Mouse (Mus musculus) hindbrain, embryonic 15.5 days (tissue): ENCODE data around the gene Creb3l2. TPM values are rescaled to one million over a fixed set of nuclear protein-coding genes. Genes with fewer than 3 reads are reported as not detected.
A peak's percentile ranks its signal among the peaks of the same experiment; 100 is the strongest.
"Not testable (repeated sequence)": the region's sequence is repeated elsewhere in the genome, so short reads cannot be mapped to it uniquely, and the experiment has no call there.

Source experiments
- ATAC-seq: fragments of 200-750 bp; cut with Nextera tagmentation; 2 replicates; pipeline ENCODE4 v1.8.0; 2017; ENCODE audit warnings: low read depth, moderate number of reproducible peaks, moderate TSS enrichment; ENCODE audit not compliant: low FRiP score
- H3K27ac ChIP-seq: fragments of 300-500 bp; sonication (generic); replicated peaks from 2 replicates; pipeline ENCODE4 v1.5.1; 2015; ENCODE audit warnings: mild to moderate bottlenecking, inconsistent platforms
- H3K27me3 ChIP-seq: fragments of 300-500 bp; sonication (generic); 2 replicates; pipeline ENCODE4 v1.6.1; 2015; ENCODE audit warnings: control low read depth, inconsistent platforms
- H3K36me3 ChIP-seq: fragments of 300-500 bp; sonication (generic); 2 replicates; pipeline ENCODE4 v1.6.1; 2015; ENCODE audit warnings: control low read depth, inconsistent platforms
- H3K4me1 ChIP-seq: fragments of 300-500 bp; sonication (generic); replicated peaks from 2 replicates; pipeline ENCODE4 v1.6.1; 2015; ENCODE audit warnings: control low read depth, inconsistent platforms
- H3K4me2 ChIP-seq: fragments of 300-500 bp; sonication (generic); 2 replicates; pipeline ENCODE4 v1.6.1; 2015; ENCODE audit warnings: moderate library complexity, mild to moderate bottlenecking, inconsistent platforms
- H3K4me3 ChIP-seq: fragments of 300-500 bp; sonication (generic); 2 replicates; pipeline ENCODE4 v1.5.1; 2015; ENCODE audit warnings: mild to moderate bottlenecking, inconsistent platforms
- H3K9ac ChIP-seq: fragments of 300-500 bp; sonication (generic); 2 replicates; pipeline ENCODE4 v1.6.1; 2015; ENCODE audit warnings: inconsistent platforms
- H3K9me3 ChIP-seq: fragments of 300-500 bp; sonication (generic); 2 replicates; pipeline ENCODE4 v1.6.1; 2016; ENCODE audit warnings: control low read depth, inconsistent platforms
- WGBS: fragments of 180-500 bp; shearing (Covaris S2); methylation state at CpG from one replicate; pipeline ENCODE4 v1.1.7; 2015; 5-methylcytosine and 5-hydroxymethylcytosine counted together
- polyA plus RNA-seq: library from polyadenylated mRNA; unstranded; fragments of >200 nt; fragmentation: Nextera tagmentation; extraction: Ambion mirVana; gene quantifications from 2 replicates; pipeline ENCODE4 v1.2.1, GENCODE M21; 2015

Gene Creb3l2
- polyA plus RNA-seq, 1 experiment from 2014 or later, result 3.8 TPM

- H3K27ac ChIP-seq, H3K36me3 ChIP-seq, H3K27me3 ChIP-seq, H3K9ac ChIP-seq, H3K9me3 ChIP-seq, H3K4me1 ChIP-seq: not testable (repeated sequence)
- 1% methylated on average over 7 of the region's 25 CpGs for WGBS
- peak; percentile 99 for ATAC-seq
- Histone ChIP-seq H3K4me2 (peak overlapping the region; percentile 58), H3K4me3 (peak overlapping the region; percentile 39)
Observed at GRCm38 (mm10) chr6:37463517-37464482, 21.9 kb upstream of the Creb3l2 start.

- no peaks in the 10 kb centered on the region for H3K36me3 ChIP-seq
- no peak overlapping the region for H3K27ac ChIP-seq
- H3K27me3 ChIP-seq, result no peaks in the 10 kb centered on the region
- no peak overlapping the region for H3K4me2 ChIP-seq
- 91% methylated on average over 6 of the region's 6 CpGs for WGBS
- no peak overlapping the region for H3K9ac ChIP-seq
- H3K4me3 ChIP-seq, result no peak overlapping the region
- ATAC-seq, result no peak
- H3K9me3 ChIP-seq, result no peaks in the 10 kb centered on the region
- peaks cover 7% of the 10 kb centered on the region; the same call in 1 of the 2 replicates for H3K4me1 ChIP-seq
Observed at GRCm38 (mm10) chr6:37460681-37461080, 18.7 kb upstream of the Creb3l2 start.

GRCm38 (mm10) chr6:37459656-37460055 lies 17.7 kb upstream of the Creb3l2 start:
- H3K36me3 ChIP-seq, H3K4me1 ChIP-seq, H3K9ac ChIP-seq, H3K27ac ChIP-seq, H3K9me3 ChIP-seq, ATAC-seq, H3K4me2 ChIP-seq, H3K4me3 ChIP-seq, H3K27me3 ChIP-seq: not testable (repeated sequence)
- 56% methylated on average over 9 of the region's 9 CpGs for WGBS

DNA sequence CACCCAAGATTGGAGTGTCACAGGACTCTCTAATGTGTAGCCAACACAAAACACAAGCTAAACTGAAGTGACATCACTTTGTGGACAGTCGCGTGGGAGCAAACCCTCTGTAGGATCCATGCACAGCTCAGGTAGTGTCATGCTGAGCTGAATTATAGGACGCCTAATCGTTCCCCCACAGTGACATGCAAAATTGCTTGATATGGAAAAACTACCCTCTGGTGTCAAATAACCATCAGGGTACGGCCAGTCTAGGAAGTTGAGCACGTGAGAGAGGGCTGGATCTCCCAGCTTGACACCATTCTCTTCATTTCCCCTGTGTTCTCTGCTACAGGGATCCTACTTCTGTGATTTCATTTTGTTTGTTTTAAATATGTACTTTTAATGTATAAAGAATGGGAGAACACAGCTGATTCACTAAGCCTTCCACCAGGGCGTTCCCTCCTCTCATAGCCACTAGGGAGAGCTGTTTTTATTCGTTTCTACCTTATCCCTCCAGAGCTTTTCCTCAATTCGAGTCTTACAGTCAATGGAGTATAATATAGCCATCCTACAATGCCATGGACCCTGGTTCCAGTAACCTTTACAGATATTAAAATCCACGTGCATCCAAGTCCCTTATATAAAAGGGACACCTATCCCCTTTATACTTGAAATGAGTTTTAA lies 16.2 kb upstream of the Creb3l2 start:
- Histone ChIP-seq H3K9me3 (no peaks in the 10 kb centered on the region), H3K4me1 (no peaks in the 10 kb centered on the region), H3K36me3 (no peaks in the 10 kb centered on the region), H3K4me2 (no peak overlapping the region), H3K9ac (no peak overlapping the region), H3K27me3 (no peaks in the 10 kb centered on the region), H3K27ac (no peak overlapping the region), H3K4me3 (no peak overlapping the region)
- no peak for ATAC-seq
- 44% methylated on average over 10 of the region's 10 CpGs for WGBS

DNA sequence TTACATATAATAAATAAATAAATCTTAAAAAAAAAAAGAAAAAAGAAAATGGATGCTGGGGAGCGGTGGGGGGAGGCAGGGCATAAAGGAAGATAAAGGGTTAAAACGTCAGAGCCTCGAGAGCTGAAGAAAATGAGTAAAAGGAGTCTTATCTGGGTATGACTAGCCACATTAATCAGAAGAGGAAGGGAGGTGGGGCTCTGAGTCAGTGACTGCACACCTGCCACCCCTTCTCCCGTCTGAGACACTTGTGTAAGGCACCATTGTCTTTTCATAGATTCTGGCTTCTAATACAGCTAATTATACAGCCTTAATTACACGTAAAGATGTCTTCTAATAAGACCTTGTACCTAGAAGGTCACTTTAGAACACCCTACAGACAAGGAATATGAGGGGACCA lies 13.6 kb upstream of the Creb3l2 start:
- no peak for ATAC-seq
- no peaks in the 10 kb centered on the region for H3K9me3 ChIP-seq
- H3K4me2 ChIP-seq, result no peak overlapping the region
- H3K36me3 ChIP-seq, result no peaks in the 10 kb centered on the region
- H3K4me1 ChIP-seq, result no peaks in the 10 kb centered on the region
- no peak overlapping the region for H3K9ac ChIP-seq
- no peak overlapping the region for H3K4me3 ChIP-seq
- H3K27me3 ChIP-seq, result no peaks in the 10 kb centered on the region
- WGBS, result 69% methylated on average over 5 of the region's 5 CpGs
- no peak overlapping the region for H3K27ac ChIP-seq

DNA sequence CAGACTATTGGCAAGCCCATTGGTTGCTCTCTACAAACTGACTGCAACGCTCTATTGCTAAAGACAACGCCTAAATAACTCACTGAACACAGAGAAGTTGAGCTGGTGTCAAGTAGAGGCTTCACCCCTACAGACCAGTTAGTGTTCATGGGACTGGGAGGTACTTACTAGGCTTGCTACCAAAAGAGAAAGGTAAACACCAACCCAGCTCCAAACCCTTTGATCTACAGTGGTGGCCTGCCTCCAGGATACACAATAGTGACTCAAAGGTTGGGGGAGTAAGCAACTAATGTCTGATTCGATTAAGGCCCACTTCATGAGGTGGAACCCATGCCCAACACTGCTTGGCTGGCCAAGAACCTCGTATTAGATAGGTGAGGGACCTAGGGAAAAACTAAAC lies 11.1 kb upstream of the Creb3l2 start:
- Histone ChIP-seq H3K4me1 (no peaks in the 10 kb centered on the region), H3K4me2 (no peak overlapping the region), H3K4me3 (no peak overlapping the region), H3K9me3 (no peaks in the 10 kb centered on the region), H3K27ac (no peak overlapping the region), H3K27me3 (no peaks in the 10 kb centered on the region), H3K36me3 (no peaks in the 10 kb centered on the region), H3K9ac (no peak overlapping the region)
- 84% methylated on average over 4 of the region's 4 CpGs for WGBS
- no peak for ATAC-seq

GRCm38 (mm10) chr6:37451664-37452063 lies 9.7 kb upstream of the Creb3l2 start:
- ATAC-seq, result no peak
- WGBS, result 62% methylated on average over 4 of the region's 4 CpGs

DNA sequence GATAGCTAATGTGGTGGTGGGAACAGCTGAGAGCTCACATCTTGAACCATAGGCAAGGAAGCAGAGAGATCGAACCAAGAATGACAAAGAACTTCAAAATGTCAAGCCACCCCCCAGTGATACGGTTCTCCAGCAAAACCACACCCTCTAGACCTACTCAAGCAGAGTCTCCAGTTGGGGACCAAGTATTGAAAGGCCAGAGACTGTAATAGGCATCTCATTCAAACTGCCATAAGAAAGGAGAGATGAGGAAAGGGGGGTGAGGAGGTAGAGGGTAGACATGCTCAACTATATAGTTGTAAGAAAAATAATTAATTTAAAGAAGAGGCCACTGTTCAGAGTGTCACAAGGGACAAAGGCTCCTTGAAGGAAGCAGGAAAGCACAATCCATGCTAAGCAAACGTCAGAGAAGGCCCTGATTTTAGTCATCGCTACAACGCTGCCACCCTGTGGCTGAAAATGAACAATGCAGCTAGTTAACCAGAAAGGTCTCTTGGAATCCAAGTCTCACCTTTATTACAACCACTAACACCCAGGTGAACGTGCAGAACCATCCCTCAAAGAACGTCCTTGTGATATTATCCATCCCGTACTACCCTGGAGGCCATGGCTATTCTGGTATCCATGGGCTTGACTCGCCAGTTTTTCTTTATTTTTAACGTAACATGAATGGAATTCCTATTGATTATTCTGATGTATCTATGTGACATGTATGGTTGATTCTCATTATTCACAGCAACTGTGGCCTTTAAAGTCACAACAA lies 5.9 kb upstream of the Creb3l2 start:
- H3K27ac ChIP-seq, result no peak overlapping the region
- H3K4me1 ChIP-seq, result peaks cover 2% of the 10 kb centered on the region; the same call in 1 of the 2 replicates
- no peaks in the 10 kb centered on the region for H3K9me3 ChIP-seq
- peak; percentile 63 for ATAC-seq
- no peak overlapping the region for H3K9ac ChIP-seq
- H3K27me3 ChIP-seq, result no peaks in the 10 kb centered on the region
- H3K36me3 ChIP-seq, result no peaks in the 10 kb centered on the region
- 26% methylated on average over 10 of the region's 10 CpGs for WGBS
- no peak overlapping the region for H3K4me2 ChIP-seq
- no peak overlapping the region for H3K4me3 ChIP-seq

More at GRCm38 (mm10) chr6:37451664-37452063, 9.7 kb upstream of the Creb3l2 start:
- no peak overlapping the region for H3K9ac ChIP-seq
- H3K9me3 ChIP-seq, result no peaks in the 10 kb centered on the region
- H3K27me3 ChIP-seq, result no peaks in the 10 kb centered on the region
- no peak overlapping the region for H3K4me3 ChIP-seq
- H3K27ac ChIP-seq, result no peak overlapping the region
- no peaks in the 10 kb centered on the region for H3K4me1 ChIP-seq
- no peak overlapping the region for H3K4me2 ChIP-seq
- no peaks in the 10 kb centered on the region for H3K36me3 ChIP-seq

GRCm38 (mm10) chr6:37442781-37443180 lies 835 bp upstream of the Creb3l2 start:
- Histone ChIP-seq H3K9me3 (no peaks in the 10 kb centered on the region), H3K4me3 (peak overlapping the region; percentile 74), H3K9ac (peak overlapping the region; percentile 42; the same call in 1 of the 2 replicates), H3K27me3 (no peaks in the 10 kb centered on the region), H3K4me1 (peaks cover 20% of the 10 kb centered on the region), H3K27ac (peak overlapping the region; percentile 70; the same call in 1 of the 2 replicates), H3K36me3 (no peaks in the 10 kb centered on the region), H3K4me2 (peak overlapping the region; percentile 94)
- no peak for ATAC-seq
- WGBS, result 45% methylated on average over 4 of the region's 4 CpGs

DNA sequence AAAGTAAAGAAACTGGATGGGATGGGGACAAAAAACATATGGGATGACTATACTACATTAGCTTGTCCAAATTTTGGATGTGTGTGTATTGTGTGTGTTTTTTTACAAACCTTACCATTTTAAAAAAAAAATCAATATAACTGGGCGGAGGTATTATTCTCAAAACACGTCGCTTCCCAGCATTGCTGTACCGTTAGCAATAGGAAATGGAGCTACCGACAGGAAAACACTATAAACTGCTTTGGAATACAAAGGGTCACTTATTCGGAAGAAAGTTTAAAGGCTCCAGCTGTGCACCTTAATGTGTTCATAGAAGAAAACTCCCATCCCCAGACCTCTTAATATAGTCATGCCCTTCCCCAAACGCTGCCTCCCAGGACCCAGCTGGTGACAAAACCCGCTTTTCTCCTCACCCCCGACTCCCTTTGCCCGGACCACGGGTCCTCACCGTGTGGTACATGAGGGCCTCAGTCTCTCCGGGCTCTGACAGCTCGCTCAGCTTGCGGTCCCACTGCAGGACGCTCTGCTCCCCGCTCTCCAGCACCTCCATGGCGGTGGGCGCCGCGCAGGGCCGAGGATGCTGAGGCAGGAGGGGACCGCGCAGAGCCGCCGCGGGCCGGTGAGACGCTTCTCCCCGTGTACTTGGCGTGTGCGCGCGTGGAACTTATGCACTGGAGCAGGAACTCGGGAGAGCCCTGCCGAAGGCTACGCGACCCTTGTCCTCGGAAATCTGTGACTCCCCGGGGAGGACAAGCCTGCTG lies 515 bp downstream of the Creb3l2 start:
- H3K36me3 ChIP-seq, result no peaks in the 10 kb centered on the region
- no peaks in the 10 kb centered on the region for H3K9me3 ChIP-seq
- peak overlapping the region; percentile 74 for H3K4me3 ChIP-seq
- H3K4me2 ChIP-seq, result peak overlapping the region; percentile 94
- H3K9ac ChIP-seq, result peak overlapping the region; percentile 60
- H3K27me3 ChIP-seq, result no peaks in the 10 kb centered on the region
- H3K27ac ChIP-seq, result peak overlapping the region; percentile 67
- ATAC-seq, result peak; percentile 47; the same call in 1 of the 2 replicates
- peaks cover 20% of the 10 kb centered on the region for H3K4me1 ChIP-seq
- WGBS, result 1% methylated on average over 40 of the region's 40 CpGs
